Mouse (Mus musculus): ENCODE data around the gene Cela3b.
"Not testable (repeated sequence)": the region's sequence is repeated elsewhere in the genome, so short reads cannot be mapped to it uniquely, and the experiment has no call there.

Cela3b gene

GRCm38 (mm10) chr4:137417712-137418564 is 12.4 kb downstream of the Cela3b start:
- no peak for DNase-seq (ENCODE audit: low spot score in 2 of 2)

- DNase-seq (ENCODE audit: low spot score in 2 of 2), result no peak
These were observed 15.4 kb downstream of the Cela3b start for GRCm38 (mm10) chr4:137414936-137415335.

GRCm38 (mm10) chr4:137412185-137412709 is 18.1 kb downstream of the Cela3b start:
- DNase-seq (ENCODE audit: low spot score in 2 of 2), result not testable (repeated sequence)

GRCm38 (mm10) chr4:137409691-137410090 is 20.6 kb downstream of the Cela3b start, which contains the start of gene Cela3a:
TSS of gene Cela3a (minus strand) at chr4:137409791.
- DNase-seq (ENCODE audit: low spot score in 2 of 2), result no peak

- DNase-seq (ENCODE audit: low spot score in 2 of 2), result no peak
These were observed 24.8 kb downstream of the Cela3b start for GRCm38 (mm10) chr4:137405571-137405970.

- DNase-seq (ENCODE audit: low spot score in 2 of 2), result no peak
These were observed 33.5 kb downstream of the Cela3b start for GRCm38 (mm10) chr4:137396641-137397525.

GRCm38 (mm10) chr4:137393378-137394135 is 36.8 kb downstream of the Cela3b start:
- no peak for DNase-seq (ENCODE audit: low spot score in 2 of 2)

GRCm38 (mm10) chr4:137392874-137393273 is 37.5 kb downstream of the Cela3b start:
- no peak for DNase-seq (ENCODE audit: low spot score in 2 of 2)

- no peak for DNase-seq (ENCODE audit: low spot score in 2 of 2)
These were observed 39.1 kb downstream of the Cela3b start for GRCm38 (mm10) chr4:137391287-137391686.

- DNase-seq (ENCODE audit: low spot score in 2 of 2), result no peak
These were observed 40.1 kb downstream of the Cela3b start for GRCm38 (mm10) chr4:137390196-137390595.

GRCm38 (mm10) chr4:137388983-137389382 is 41.4 kb downstream of the Cela3b start:
- DNase-seq (ENCODE audit: low spot score in 2 of 2), result no peak

GRCm38 (mm10) chr4:137388059-137388794 is 42.1 kb downstream of the Cela3b start:
- peak; percentile 75 to 77 for DNase-seq (ENCODE audit: low spot score in 2 of 2)

GRCm38 (mm10) chr4:137387482-137388058 is 42.8 kb downstream of the Cela3b start:
- no peak for DNase-seq (ENCODE audit: low spot score in 2 of 2)

GRCm38 (mm10) chr4:137380702-137381605 is 49.4 kb downstream of the Cela3b start:
- DNase-seq (ENCODE audit: low spot score in 2 of 2), result no peak

GRCm38 (mm10) chr4:137379713-137380255 is 50.6 kb downstream of the Cela3b start:
- no peak for DNase-seq (ENCODE audit: low spot score in 2 of 2)

- no peak for DNase-seq (ENCODE audit: low spot score in 2 of 2)
These were observed 51.3 kb downstream of the Cela3b start for GRCm38 (mm10) chr4:137379085-137379484.

- DNase-seq (ENCODE audit: low spot score in 2 of 2), result no peak
These were observed 52.6 kb downstream of the Cela3b start for GRCm38 (mm10) chr4:137377526-137378304.

- no peak for DNase-seq (ENCODE audit: low spot score in 2 of 2)
These were observed 53.6 kb downstream of the Cela3b start for GRCm38 (mm10) chr4:137376778-137377177.
